Mouse (Mus musculus) lung, adult 18-20 months (tissue): ENCODE measurements around the gene Npm1.

Source experiments
- DNase-seq, 2 experiments: peaks; one replicate each; pipeline ENCODE4 v3.0.0; 2022; ENCODE audit warnings: mixed read lengths in 2 of 2

The Npm1 gene

DNA sequence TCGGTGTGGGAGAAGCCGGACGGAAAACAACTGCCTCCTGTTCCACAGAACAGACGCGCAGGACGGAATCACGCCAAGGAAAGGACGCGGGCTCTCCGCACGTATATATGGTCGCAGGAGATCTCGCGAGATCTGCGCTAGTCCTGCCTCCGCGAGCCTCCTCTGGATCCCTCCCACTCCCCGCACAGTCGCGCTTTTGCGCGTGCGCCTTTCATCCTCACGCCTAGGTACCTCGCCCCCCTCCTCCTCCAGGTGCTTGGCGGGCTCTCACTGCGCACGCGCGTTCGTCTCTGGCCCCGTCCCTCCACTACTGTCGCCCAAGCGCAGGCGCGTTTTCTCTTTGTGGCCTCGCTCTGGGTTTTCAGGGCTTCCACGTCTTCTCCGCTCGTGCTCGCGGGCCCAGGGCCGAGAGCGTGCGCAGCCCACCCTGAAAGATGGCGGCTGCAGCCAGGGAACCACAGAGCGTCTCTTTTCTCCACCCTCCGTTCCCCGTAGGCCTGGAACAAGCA lies at the start of gene Npm1:
TSS of gene Npm1 (minus strand) at position 209 of the 509 bp plus-strand sequence.
- DNase-seq, result peak; percentile 99

DNA sequence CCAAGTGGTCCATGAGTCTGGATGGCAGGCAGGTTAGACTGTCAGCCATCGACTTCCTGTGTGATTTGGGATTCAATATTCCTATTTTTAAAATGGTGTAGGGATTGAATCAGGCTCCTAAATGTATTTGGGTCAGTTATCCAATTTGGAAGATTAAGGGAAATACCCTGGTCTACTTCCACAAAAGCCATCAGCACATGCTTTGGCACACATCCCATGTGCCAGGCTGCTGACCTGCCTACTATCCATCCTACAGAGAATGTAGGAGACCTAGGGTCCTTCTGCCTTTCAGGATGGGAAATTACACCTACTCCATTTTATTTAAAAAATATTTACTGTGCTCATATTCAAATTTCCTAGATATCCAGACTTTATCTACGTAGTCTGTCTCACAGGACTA lies 44.4 kb upstream of the Npm1 start:
- DNase-seq, result no peak

DNA sequence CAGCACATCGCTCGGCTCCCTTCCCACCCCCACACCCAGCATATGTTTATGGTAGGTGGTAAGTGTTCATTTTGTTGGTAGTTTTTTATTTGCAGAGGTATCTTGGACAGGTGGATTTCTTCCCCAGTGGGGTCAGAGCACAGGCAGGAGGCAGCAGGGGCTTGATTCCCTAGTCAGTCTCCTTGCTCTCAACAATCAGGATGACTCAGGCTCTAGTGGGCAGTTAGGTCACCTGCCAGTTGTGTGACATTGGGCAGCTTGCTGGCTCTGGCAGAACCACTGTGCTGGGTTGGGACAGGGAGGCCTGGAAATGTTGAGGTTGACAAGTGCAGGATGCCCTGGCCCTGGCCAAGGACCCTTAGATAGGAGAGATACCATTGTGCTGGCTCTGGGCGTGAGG lies 42.0 kb upstream of the Npm1 start:
- no peak for DNase-seq

- DNase-seq, result no peak
These were observed 41.3 kb upstream of the Npm1 start for GRCm38 (mm10) chr11:33204329-33204705.

DNA sequence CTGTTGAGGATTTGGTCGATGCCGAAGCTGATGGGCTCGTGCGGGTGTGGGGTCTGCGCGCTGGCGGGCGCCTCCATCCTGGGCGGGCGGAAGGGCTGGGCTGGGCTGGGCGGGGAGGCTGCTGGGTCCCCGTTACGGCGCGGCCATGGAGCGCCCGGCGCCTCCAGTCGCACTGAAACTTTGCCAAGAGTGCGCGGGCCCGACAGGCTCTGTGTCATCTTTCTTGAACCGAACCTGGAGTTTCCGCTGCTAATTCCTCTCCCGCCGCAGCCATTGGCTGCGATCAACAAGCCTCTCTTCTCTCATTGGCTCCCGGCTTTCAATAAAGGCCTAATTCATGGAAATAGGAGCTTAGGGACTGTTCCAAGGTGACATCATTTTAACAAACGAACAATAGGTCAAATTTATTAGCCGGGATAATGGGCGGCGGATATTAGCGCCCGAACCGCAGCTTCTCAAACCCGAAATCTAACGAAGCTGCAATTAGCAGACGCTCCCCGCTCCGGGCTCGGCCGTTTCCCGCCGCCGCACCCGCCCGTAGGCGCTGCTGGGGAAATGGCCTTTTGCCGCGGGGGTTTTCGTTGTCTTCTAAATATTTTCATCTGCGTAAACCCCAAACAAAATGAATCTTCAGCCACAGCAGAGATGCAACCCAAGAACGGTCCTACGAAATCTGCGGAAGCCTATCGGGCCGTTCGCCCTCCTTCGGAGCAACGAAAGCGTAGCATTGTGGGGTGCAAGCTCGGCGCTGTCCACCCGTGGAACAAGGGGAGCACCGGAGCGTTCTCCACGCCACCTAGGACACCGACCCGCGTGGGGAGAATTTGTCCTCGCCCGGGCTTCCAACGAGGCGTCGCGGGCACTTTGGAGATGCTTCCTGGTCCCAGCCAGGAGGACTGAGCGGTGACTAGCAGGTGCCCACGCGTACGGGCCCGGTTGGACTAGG lies 40.6 kb upstream of the Npm1 start, which contains the start of gene Tlx3:
TSS of gene Tlx3 (minus strand) at position 207 of the 946 bp plus-strand sequence.
- no peak for DNase-seq

DNA sequence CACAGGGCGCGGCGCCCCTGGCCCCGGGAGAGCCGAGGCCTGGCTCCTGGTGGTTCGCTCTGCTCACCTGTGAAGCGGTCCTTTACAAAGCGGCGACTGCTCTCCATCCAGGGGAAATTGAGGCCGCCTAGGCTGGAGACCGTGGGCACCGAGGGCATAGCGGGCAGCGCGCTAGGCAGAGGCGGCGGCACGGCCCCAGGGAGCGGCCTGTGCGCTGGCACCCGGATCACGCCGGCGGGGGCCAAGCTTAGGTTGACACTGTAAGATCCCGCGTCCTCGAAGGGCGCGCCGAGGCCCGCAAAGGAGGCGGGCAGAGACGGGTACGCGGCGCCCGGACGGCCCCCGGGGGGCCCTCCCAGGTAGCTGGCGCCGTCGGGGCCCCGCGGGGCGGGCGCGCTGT lies 40.0 kb upstream of the Npm1 start:
- no peak for DNase-seq

DNA sequence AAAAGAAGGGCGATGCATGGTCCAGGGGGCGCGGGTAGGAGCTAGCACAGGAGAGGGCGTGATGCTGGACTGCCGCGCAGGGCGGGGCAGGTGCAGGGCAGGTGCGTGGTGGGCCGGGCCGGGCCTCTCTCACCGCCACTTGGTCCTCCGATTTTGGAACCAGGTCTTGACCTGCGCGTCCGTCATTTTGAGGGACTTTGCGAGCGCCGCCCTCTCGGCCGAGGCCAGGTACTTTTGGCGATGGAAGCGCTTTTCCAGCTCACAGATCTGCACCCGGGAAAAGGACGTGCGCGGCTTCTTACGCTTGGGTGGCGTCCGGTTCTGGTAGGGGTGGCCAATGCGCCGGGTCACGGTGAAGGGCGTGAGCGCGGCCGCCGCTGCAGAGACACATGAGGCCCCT lies 39.3 kb upstream of the Npm1 start:
- no peak for DNase-seq

GRCm38 (mm10) chr11:33201626-33202010 lies 38.6 kb upstream of the Npm1 start:
- DNase-seq, result no peak

DNA sequence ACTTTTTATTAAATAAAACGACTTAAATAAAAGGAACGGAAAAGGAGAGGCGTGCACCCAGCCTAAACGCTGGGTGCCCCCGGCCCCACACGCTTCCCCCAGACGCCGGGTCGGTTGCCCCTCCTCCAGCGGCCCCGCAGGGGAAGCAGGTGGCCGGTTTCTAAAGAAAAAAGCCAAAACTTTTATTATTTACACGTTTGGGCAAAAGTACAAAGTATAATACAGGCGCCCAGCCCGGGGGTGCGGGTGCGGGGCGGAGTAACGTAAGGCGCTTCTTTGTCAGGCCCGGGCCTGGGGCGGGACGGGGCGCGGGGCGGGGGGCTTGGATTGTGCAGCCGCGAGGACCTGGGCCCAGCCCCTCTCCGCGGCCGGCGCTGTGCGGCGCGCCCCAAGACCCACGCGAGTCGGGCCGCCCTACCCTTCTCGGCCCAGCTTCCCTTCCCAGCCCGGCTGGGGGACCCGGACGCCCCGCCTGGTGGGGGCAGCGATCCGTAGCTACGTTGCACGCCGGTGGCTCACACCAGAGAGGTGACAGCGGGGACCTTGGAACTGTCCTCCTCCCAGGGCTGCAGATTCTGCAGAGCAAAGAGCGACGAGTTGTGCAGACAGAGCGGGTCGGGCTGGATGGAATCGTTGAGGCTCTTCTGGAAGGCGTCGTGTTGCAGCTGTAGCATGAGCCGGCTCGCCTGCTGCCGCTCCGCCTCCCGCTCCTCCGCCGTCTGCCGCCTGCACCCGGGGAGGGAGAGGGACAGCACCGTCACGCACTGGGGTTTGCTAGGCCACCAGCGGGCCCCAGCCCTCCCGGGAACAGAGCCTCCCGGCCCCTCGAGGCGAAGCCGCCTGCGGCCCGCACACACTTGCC lies 38.0 kb upstream of the Npm1 start:
- DNase-seq, result no peak

- no peak for DNase-seq
These were observed 37.1 kb upstream of the Npm1 start for GRCm38 (mm10) chr11:33199906-33200763.

DNA sequence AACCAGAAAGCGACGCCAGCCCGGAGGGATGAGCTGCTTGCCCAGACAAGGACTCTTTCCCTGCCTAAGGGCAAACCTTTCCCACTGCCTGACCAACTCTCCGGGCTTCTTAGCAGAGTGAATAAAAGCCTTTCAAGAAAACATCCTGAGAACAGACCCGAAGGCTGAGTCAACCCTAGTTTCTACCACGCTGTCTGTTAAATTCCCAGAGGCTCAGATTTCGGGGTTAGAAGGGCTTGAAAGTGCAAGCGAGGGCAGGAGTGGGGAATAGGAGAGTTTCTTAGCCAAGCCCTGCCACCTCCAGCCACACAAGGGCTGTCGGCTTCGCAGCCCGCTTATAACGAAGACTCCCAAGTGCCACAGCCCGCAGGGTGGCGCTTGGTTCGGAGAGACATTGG lies 36.1 kb upstream of the Npm1 start:
- no peak for DNase-seq

GRCm38 (mm10) chr11:33198351-33199116 lies 35.5 kb upstream of the Npm1 start:
- DNase-seq, result no peak

GRCm38 (mm10) chr11:33197673-33198072 lies 34.7 kb upstream of the Npm1 start:
- DNase-seq, result no peak

DNA sequence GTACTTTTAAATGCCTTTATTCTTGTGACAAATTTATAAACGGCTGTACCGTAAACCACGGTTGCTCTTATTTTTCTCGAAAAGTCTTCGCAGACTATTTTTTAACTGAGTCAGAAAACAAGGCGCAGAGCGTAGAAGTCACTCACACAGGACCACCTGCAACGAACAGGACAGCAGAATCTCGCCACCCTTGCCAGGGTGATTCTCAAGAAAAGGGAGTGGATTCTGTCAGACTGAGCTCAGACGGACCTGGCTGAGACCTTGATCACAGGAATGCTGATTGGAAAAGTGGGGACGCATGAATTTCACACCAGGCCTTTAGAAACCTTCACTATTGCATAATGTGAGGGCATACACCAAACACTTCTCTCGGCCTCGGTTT lies 34.1 kb upstream of the Npm1 start:
- DNase-seq, result no peak

GRCm38 (mm10) chr11:33196447-33197132 lies 33.6 kb upstream of the Npm1 start:
- DNase-seq, result no peak

- DNase-seq, result no peak
These were observed 32.8 kb upstream of the Npm1 start for GRCm38 (mm10) chr11:33195531-33196446.

DNA sequence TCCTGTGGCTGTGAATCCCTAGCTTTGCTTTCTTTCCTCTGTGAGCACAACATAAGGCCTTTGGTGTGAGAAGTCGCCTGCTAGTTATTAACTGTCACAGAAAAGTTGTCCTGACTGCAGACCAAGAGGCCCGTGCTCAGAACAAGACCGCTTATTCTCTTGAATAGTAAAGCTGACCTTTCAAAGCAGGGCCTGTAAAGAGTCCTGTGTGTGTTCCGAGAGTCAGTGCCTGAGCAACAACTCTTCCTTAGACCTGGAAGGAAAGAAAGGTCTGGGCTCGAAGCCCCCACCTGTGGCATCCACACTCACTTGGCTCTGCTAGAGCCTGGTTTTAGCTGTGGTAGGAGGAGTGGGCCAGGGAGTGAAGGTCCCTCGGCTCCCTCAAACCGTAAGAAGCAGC lies 32.1 kb upstream of the Npm1 start:
- no peak for DNase-seq

DNA sequence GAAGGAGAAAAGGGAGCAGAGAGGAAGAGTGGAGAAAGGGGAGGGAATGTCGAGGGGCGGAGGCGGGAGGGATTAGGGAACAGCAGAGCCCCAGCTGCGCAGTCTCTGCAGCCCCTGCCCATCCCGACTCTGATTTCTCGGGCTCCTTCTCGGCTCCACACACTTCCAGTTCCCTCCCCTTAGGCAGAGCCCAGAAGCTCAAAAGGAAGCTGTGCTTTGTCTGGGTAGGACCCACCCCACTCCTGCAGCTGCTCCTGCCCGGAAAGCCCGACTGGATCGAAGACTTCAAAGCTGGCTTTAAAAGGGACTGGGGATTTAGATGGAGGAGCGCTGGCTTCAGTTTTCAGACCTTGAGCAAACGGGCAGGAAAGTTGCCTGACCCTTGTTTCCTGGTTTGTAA lies 30.7 kb upstream of the Npm1 start:
- DNase-seq, result no peak

DNA sequence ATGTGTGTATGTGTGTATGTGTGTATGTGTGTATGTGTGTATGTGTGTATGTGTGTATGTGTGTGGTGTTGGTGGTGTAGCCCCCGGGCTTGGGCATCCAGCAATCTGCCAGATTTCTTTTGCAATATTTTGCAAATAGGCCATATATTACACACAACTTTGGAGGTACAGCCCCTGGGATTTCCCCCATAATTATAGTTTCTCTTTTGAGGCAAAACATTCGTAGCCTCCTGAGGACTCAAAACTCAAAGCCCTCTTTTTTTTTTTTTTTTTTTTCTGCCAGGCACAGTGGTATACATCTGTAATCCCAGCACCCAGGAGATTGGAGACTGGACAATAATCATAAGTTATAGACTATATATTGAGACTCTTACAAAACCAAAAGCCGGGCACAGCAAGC lies 18.8 kb upstream of the Npm1 start:
- no peak for DNase-seq

GRCm38 (mm10) chr11:33180701-33181116 lies 17.7 kb upstream of the Npm1 start:
- DNase-seq, result no peak
